Mouse (Mus musculus): ENCODE measurements around the gene Znhit1. TPM values are rescaled to one million over a fixed set of nuclear protein-coding genes. Genes with fewer than 3 reads are reported as not detected.
A peak's percentile ranks its signal among the peaks of the same experiment; 100 is the strongest.

Gene Znhit1
- polyA plus RNA-seq, 1 experiment = 66.6 TPM

- peak; percentile 69 for DNase-seq (ENCODE audit: low spot score)
Observed at GRCm38 (mm10) chr5:136986695-136987137, 1.1 kb downstream of the Znhit1 start, which contains the start of gene Plod3. Plod3 (plus strand) TSS chr5:136987019.

- no peak for DNase-seq (ENCODE audit: low spot score)
Observed at GRCm38 (mm10) chr5:136984828-136985227, 3.0 kb downstream of the Znhit1 start.

- DNase-seq (ENCODE audit: low spot score) = no peak
Observed at GRCm38 (mm10) chr5:136982338-136982930, 5.4 kb downstream of the Znhit1 start.

- no peak for DNase-seq (ENCODE audit: low spot score)
Observed at GRCm38 (mm10) chr5:136980974-136981373, 6.8 kb downstream of the Znhit1 start.

- DNase-seq (ENCODE audit: low spot score) = no peak
Observed at GRCm38 (mm10) chr5:136979762-136980161, 8.1 kb downstream of the Znhit1 start.

- DNase-seq (ENCODE audit: low spot score) = no peak
Observed at GRCm38 (mm10) chr5:136977769-136978168, 10.1 kb downstream of the Znhit1 start.

- no peak for DNase-seq (ENCODE audit: low spot score)
Observed at GRCm38 (mm10) chr5:136973670-136974069, 14.2 kb downstream of the Znhit1 start.

- no peak for DNase-seq (ENCODE audit: low spot score)
Observed at GRCm38 (mm10) chr5:136970703-136971102, 17.1 kb downstream of the Znhit1 start.

- DNase-seq (ENCODE audit: low spot score) = no peak
Observed at GRCm38 (mm10) chr5:136967592-136967991, 20.2 kb downstream of the Znhit1 start.

- DNase-seq (ENCODE audit: low spot score) = no peak
Observed at GRCm38 (mm10) chr5:136966861-136967455, 20.9 kb downstream of the Znhit1 start.

- no peak for DNase-seq (ENCODE audit: low spot score)
Observed at GRCm38 (mm10) chr5:136966331-136966730, 21.5 kb downstream of the Znhit1 start, which contains the start of gene Cldn15. Cldn15 (plus strand) TSS chr5:136966616.

- DNase-seq (ENCODE audit: low spot score) = no peak
Observed at GRCm38 (mm10) chr5:136965686-136966085, 22.1 kb downstream of the Znhit1 start.

- no peak for DNase-seq (ENCODE audit: low spot score)
Observed at GRCm38 (mm10) chr5:136965210-136965609, 22.6 kb downstream of the Znhit1 start.

- no peak for DNase-seq (ENCODE audit: low spot score)
Observed at GRCm38 (mm10) chr5:136962966-136963540, 24.8 kb downstream of the Znhit1 start.

GRCm38 (mm10) chr5:136962501-136962900 lies 25.3 kb downstream of the Znhit1 start:
- DNase-seq (ENCODE audit: low spot score) = no peak

- DNase-seq (ENCODE audit: low spot score) = peak; percentile 86
Observed at GRCm38 (mm10) chr5:136961983-136962461, 25.8 kb downstream of the Znhit1 start.

GRCm38 (mm10) chr5:136961334-136961982 lies 26.4 kb downstream of the Znhit1 start:
- DNase-seq (ENCODE audit: low spot score) = no peak

GRCm38 (mm10) chr5:136960053-136960452 lies 27.8 kb downstream of the Znhit1 start:
- no peak for DNase-seq (ENCODE audit: low spot score)

GRCm38 (mm10) chr5:136958991-136959605 lies 28.7 kb downstream of the Znhit1 start:
- no peak for DNase-seq (ENCODE audit: low spot score)

GRCm38 (mm10) chr5:136957250-136957649 lies 30.6 kb downstream of the Znhit1 start:
- no peak for DNase-seq (ENCODE audit: low spot score)

- no peak for DNase-seq (ENCODE audit: low spot score)
Observed at GRCm38 (mm10) chr5:136955622-136956021, 32.2 kb downstream of the Znhit1 start.

- no peak for DNase-seq (ENCODE audit: low spot score)
Observed at GRCm38 (mm10) chr5:136953440-136953951, 34.3 kb downstream of the Znhit1 start.

All from urinary bladder, adult 2 months (tissue).